Mouse (Mus musculus) hindbrain, embryonic 11.5 days (tissue): Measurements from ENCODE around the gene Naaladl1. TPM values are rescaled to one million over a fixed set of nuclear protein-coding genes. Genes with fewer than 3 reads are reported as not detected.
A peak's percentile ranks its signal among the peaks of the same experiment; 100 is the strongest.

Source experiments
- ATAC-seq: fragments of 200-750 bp; cut with Nextera tagmentation; 2 replicates; pipeline ENCODE4 v1.8.0; 2017; ENCODE audit warnings: mild to moderate bottlenecking, moderate TSS enrichment, moderate library complexity; ENCODE audit not compliant: low FRiP score
- DNase-seq: peaks from one replicate; pipeline ENCODE4 v3.0.0-alpha.2; 2015; ENCODE audit warnings: low spot score
- H3K27ac ChIP-seq: fragments of 300-500 bp; sonication (generic); 2 replicates; pipeline ENCODE4 v1.5.1; 2014; ENCODE audit warnings: mild to moderate bottlenecking, low read depth, low read length
- H3K27me3 ChIP-seq: fragments of 300-500 bp; sonication (generic); 2 replicates; pipeline ENCODE4 v1.6.1; 2014; ENCODE audit warnings: mild to moderate bottlenecking, low read length, moderate library complexity, mixed read lengths; ENCODE audit not compliant: control insufficient read depth, insufficient read depth
- H3K36me3 ChIP-seq: fragments of 300-500 bp; sonication (generic); 2 replicates; pipeline ENCODE4 v1.6.1; 2014; ENCODE audit warnings: mild to moderate bottlenecking, low read length, moderate library complexity, mixed read lengths; ENCODE audit not compliant: control insufficient read depth, insufficient read depth
- H3K4me1 ChIP-seq: fragments of 300-500 bp; sonication (generic); replicated peaks from 2 replicates; pipeline ENCODE4 v1.6.1; 2014; ENCODE audit warnings: low read length, mixed read lengths; ENCODE audit not compliant: control insufficient read depth, insufficient read depth
- H3K4me2 ChIP-seq: fragments of 300-500 bp; sonication (generic); replicated peaks from 2 replicates; pipeline ENCODE4 v1.6.1; 2014; ENCODE audit warnings: mild to moderate bottlenecking, low read depth, low read length
- H3K4me3 ChIP-seq: fragments of 300-500 bp; sonication (generic); 2 replicates; pipeline ENCODE4 v1.5.1; 2014; ENCODE audit warnings: low read depth, low read length
- H3K9ac ChIP-seq: fragments of 300-500 bp; sonication (generic); 2 replicates; pipeline ENCODE4 v1.6.1; 2014; ENCODE audit warnings: low read depth, low read length
- H3K9me3 ChIP-seq: fragments of 300-500 bp; sonication (generic); 2 replicates; pipeline ENCODE4 v1.6.1; 2016; ENCODE audit warnings: low read length; ENCODE audit not compliant: control insufficient read depth
- WGBS: fragments of 180-500 bp; shearing (Covaris S2); extraction: QIAGEN DNeasy Blood & Tissue Kit; methylation state at CpG from one replicate; pipeline ENCODE4 v1.1.7; 2014; 5-methylcytosine and 5-hydroxymethylcytosine counted together
- polyA plus RNA-seq: library from polyadenylated mRNA; unstranded; fragments of >200 nt; fragmentation: Nextera tagmentation; extraction: Ambion mirVana; gene quantifications from 2 replicates; pipeline ENCODE4 v1.2.1, GENCODE M21; 2014

Gene Naaladl1
- polyA plus RNA-seq, 1 experiment from 2014 or later = 0.59 TPM

- no peaks in the 10 kb centered on the region for H3K9me3 ChIP-seq
- no peak for ATAC-seq
- H3K4me1 ChIP-seq = peaks cover 5% of the 10 kb centered on the region; the same call in 1 of the 2 replicates
- no peak overlapping the region for H3K4me2 ChIP-seq
- 97% methylated on average over 5 of the region's 5 CpGs for WGBS
- no peaks in the 10 kb centered on the region for H3K27me3 ChIP-seq
- 0 out of 2 replicates have a peak, but pooled peaks cover 5% of the 10 kb centered on the region for H3K36me3 ChIP-seq
- H3K9ac ChIP-seq = no peak overlapping the region
- DNase-seq = no peak
- H3K27ac ChIP-seq = no peak overlapping the region
- no peak overlapping the region for H3K4me3 ChIP-seq
Measured at GRCm38 (mm10) chr19:6073889-6074288, 31.7 kb upstream of the Naaladl1 start.

DNA sequence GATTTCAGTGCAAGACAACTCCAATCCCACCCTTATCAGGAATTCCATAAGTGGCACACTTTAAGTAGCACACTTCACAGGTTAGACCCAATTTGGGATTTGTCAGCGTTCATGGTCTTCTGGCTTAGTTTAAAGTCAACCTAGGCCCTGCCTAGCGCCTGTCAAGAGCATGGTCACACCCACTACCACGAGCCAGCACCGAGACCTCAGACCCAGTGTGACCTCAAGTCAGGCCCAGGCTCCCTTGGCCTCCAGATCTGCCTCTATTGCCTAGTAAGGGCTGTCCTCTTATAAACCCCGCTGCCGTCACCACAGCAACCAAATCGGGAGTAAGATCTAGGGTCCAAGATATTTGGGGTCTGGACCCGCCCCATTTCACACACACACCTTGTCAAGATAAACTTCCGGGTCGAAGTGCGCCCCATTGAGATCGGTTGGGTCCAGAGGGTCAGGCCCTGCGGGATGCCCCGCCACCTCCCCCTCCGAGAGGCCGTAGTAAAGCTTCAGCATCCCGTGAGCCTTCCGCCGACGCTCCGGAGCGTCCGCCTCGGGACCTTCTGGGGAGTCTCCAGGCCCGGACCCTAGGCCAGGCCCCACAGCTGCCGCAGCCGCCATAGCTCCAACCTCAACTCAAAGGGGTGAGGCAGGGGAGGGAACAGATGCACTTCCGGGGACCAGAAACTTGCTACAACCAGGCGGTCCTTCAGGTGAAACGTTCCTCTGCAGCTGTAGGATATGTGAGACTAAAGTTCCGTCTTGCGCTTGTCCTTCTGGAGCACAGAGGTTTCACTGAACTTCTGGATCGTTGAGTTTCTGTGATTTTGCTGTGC lies 28.8 kb upstream of the Naaladl1 start, which contains the start of gene Vps51:
Gene Vps51 (minus strand): TSS at position 668 of the 830 bp plus-strand sequence.
- Histone ChIP-seq H3K4me2 (peak within 1 kb of the TSS; percentile 83), H3K9ac (peak within 1 kb of the TSS; percentile 60), H3K4me1 (peaks cover 5% of the 10 kb centered on the region; the same call in 1 of the 2 replicates), H3K4me3 (peak within 1 kb of the TSS; percentile 48), H3K27me3 (no peaks in the 10 kb centered on the region), H3K36me3 (no peaks in the 10 kb centered on the region), H3K27ac (peak within 1 kb of the TSS; percentile 60; the same call in 1 of the 2 replicates), H3K9me3 (no peaks in the 10 kb centered on the region)
- peak; percentile 88 for DNase-seq
- WGBS = 1% methylated on average over 33 of the region's 33 CpGs
- peak; percentile 80 for ATAC-seq

- WGBS = 93% methylated on average over 12 of the region's 12 CpGs
- no peaks in the 10 kb centered on the region for H3K36me3 ChIP-seq
- no peak for ATAC-seq
Measured at GRCm38 (mm10) chr19:6079983-6080480, 25.6 kb upstream of the Naaladl1 start, which contains the start of gene Tmem262. Gene Tmem262, plus strand, starts transcription at chr19:6080033.

GRCm38 (mm10) chr19:6082156-6082555 lies 23.4 kb upstream of the Naaladl1 start, which contains the start of gene Gm28374:
Gene Gm28374, minus strand, starts transcription at chr19:6082256.
- Histone ChIP-seq H3K4me3 (no peak within 1 kb of the TSS), H3K36me3 (no peaks in the 10 kb centered on the region), H3K27me3 (no peaks in the 10 kb centered on the region), H3K4me2 (no peak within 1 kb of the TSS), H3K9ac (no peak within 1 kb of the TSS), H3K9me3 (no peaks in the 10 kb centered on the region), H3K27ac (no peak within 1 kb of the TSS), H3K4me1 (peaks cover 6% of the 10 kb centered on the region)
- no peak for ATAC-seq
- WGBS = 90% methylated on average over 9 of the region's 9 CpGs
- no peak for DNase-seq

More at GRCm38 (mm10) chr19:6079983-6080480, 25.6 kb upstream of the Naaladl1 start, which contains the start of gene Tmem262:
- Histone ChIP-seq H3K4me2 (no peak within 1 kb of the TSS), H3K4me3 (no peak within 1 kb of the TSS), H3K27me3 (no peaks in the 10 kb centered on the region), H3K4me1 (peaks cover 12% of the 10 kb centered on the region), H3K9ac (no peak within 1 kb of the TSS), H3K27ac (no peak within 1 kb of the TSS), H3K9me3 (no peaks in the 10 kb centered on the region)
- no peak for DNase-seq

DNA sequence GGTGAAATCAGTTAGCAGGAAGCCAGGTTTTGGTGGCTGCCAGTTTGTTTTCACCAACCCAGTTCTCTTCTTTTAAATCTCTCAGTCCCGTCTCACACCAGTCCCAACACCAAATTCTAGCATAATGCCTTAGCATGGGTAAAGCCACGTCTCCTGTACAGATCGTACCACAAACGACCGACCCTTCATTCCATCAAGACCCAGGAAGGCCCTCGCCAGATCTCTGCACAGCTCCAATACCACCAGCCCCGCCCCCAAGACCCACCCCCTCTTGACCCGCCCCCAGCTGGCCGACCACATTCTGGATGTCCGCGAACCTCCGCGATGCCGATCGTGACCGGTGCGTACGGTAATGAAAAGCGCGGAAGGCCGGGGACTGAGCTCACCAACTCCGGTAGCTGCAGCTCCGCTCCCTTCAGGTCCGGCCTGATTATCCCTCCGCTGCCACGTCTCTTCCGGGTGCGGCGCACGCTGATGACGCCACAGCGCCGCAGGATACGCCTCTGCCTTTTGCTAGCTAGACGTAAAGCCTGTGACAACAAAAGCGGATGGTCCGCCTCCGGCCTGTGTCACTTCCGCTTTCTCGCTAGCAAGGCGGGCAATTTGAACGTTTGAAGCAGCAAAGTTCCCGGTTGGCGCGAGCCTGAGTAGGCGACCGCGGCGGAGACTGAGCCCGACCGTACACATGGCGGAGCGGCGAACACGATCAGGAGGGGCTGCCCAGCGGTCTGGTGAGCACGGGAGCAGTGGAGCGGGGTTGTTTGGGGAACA lies 20.9 kb upstream of the Naaladl1 start, which contains the start of the genes Zfpl1 and Cdca5:
Gene Zfpl1 (minus strand): TSS at position 479 of the 771 bp plus-strand sequence.
Gene Cdca5 (plus strand): TSS at position 506 of the 771 bp plus-strand sequence.
- peak within 1 kb of the TSS; percentile 73 for H3K9ac ChIP-seq
- H3K36me3 ChIP-seq = no peaks in the 10 kb centered on the region; the same call in 1 of the 2 replicates
- H3K27me3 ChIP-seq = no peaks in the 10 kb centered on the region
- under 1% methylated on average over 58 of the region's 58 CpGs for WGBS
- H3K9me3 ChIP-seq = no peaks in the 10 kb centered on the region
- peak; percentile 100 for DNase-seq
- peak within 1 kb of the TSS; percentile 90 for H3K4me2 ChIP-seq
- peak; percentile 89 for ATAC-seq
- H3K4me3 ChIP-seq = peak within 1 kb of the TSS; percentile 78
- peaks cover 6% of the 10 kb centered on the region for H3K4me1 ChIP-seq
- H3K27ac ChIP-seq = peak within 1 kb of the TSS; percentile 58; the same call in 1 of the 2 replicates

GRCm38 (mm10) chr19:6085417-6085879 lies 20.1 kb upstream of the Naaladl1 start:
- Histone ChIP-seq H3K9ac (peak overlapping the region; percentile 59), H3K27ac (no peak overlapping the region), H3K4me1 (peaks cover 6% of the 10 kb centered on the region), H3K9me3 (no peaks in the 10 kb centered on the region), H3K36me3 (peaks cover 3% of the 10 kb centered on the region), H3K4me3 (peak overlapping the region; percentile 78), H3K27me3 (no peaks in the 10 kb centered on the region), H3K4me2 (peak overlapping the region; percentile 90)
- under 1% methylated on average over 17 of the region's 17 CpGs for whole genome bisulfite sequencing
- DNase-seq (peak; percentile 77), ATAC-seq (peak; percentile 78)

GRCm38 (mm10) chr19:6088841-6089240 lies 16.7 kb upstream of the Naaladl1 start:
- ATAC-seq (no peak), DNase-seq (no peak)
- H3K9ac ChIP-seq = no peak overlapping the region
- no peak overlapping the region for H3K27ac ChIP-seq
- 98% methylated on average over 13 of the region's 13 CpGs for WGBS
- H3K4me3 ChIP-seq = no peak overlapping the region
- peaks cover 4% of the 10 kb centered on the region for H3K4me1 ChIP-seq
- H3K9me3 ChIP-seq = no peaks in the 10 kb centered on the region
- no peak overlapping the region for H3K4me2 ChIP-seq
- H3K36me3 ChIP-seq = peaks cover 12% of the 10 kb centered on the region
- H3K27me3 ChIP-seq = no peaks in the 10 kb centered on the region

GRCm38 (mm10) chr19:6094119-6094518 lies 11.5 kb upstream of the Naaladl1 start, which contains the start of gene AC131692.1:
Gene AC131692.1, plus strand, starts transcription at chr19:6094419.
- Histone ChIP-seq H3K36me3 (peaks cover 12% of the 10 kb centered on the region), H3K4me2 (no peak within 1 kb of the TSS), H3K27ac (no peak within 1 kb of the TSS), H3K9me3 (no peaks in the 10 kb centered on the region), H3K27me3 (no peaks in the 10 kb centered on the region), H3K4me1 (no peaks in the 10 kb centered on the region), H3K9ac (no peak within 1 kb of the TSS), H3K4me3 (no peak within 1 kb of the TSS)
- WGBS = 91% methylated on average over 7 of the region's 7 CpGs
- no peak for DNase-seq
- no peak for ATAC-seq
